Mouse (Mus musculus): ENCODE results near the gene Dag1.
"Not testable (repeated sequence)": the region's sequence is repeated elsewhere in the genome, so short reads cannot be mapped to it uniquely, and the experiment has no call there.

The Dag1 gene

DNA sequence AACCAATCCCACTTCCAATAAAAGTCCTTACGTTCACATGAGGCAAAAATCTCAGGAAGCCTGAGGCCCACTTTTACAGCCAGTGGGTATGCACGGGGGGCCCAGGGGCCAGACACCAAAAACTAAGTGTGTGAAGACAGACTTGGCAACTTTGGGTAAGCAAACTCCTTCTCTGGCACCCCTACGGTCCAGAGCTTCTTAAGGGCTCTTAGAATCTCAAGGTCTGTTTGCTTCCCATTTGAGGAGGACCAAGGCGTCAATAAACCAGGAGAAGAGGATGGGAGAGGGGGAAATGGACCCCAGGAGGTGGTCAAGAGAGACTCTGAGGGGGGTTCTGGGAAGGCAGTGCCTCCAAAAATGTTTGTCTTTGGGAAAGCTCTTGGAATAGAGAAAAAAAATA lies 9.7 kb upstream of the Dag1 start:
- DNase-seq (ENCODE audit: low spot score), result no peak

DNA sequence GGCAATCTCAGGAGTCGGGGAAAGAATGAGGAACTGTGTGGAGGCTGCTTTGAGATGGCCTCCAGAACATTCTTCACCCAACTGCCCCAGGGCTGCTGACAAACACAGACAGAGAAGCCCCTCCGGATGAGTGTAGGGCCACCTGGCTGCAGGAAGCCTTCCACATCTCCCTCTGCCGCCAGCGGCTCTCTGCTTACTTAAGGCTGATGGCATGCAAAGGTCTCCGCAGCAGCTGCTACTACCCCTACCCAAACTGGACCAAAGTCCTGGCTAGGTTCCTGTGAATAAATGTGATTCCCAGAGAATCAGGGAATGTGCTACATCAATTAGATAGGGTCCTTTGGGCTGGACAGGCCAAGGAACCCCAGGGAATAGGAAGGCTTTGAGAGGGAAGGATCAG lies 8.9 kb upstream of the Dag1 start:
- no peak for DNase-seq (ENCODE audit: low spot score)

DNA sequence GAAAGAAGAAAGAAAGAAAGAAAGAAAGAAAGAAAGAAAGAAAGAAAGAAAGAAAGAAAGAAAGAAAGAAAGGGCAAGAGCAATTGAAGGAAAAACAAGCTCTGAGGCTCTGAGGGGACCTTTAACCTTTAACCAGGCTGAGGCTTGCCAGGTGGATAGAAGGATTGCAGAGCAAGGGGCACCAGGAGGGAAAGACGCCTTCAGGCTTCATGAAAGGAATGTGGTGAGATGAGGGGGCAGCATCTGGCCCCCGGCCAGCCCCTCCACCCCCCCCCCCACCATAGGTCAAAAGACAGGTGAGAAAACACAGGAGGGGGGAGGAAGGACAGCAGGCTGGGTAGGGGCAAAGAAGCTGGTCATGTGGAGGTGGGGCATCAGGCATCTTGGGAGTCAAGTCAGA lies 8.2 kb upstream of the Dag1 start:
- no peak for DNase-seq (ENCODE audit: low spot score)

DNA sequence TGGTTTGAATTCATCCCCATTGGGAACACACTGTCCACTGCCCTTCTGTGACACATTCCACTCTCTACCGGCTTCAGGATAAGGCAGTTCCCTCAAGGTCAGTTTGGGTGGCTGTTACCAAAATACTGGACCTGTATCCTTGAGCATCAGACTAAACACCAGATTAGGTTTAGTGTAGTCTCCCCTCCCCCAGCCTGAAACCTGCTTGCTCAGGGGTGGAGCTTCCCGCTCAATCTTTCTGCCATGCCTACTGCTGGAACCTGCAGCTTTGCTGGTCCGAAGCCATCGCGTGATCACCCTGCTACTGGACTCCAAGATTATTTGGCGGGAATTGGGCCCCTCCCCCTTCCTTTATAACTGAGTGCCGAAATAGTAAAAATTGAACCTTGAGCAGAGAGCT lies 4.9 kb upstream of the Dag1 start:
- DNase-seq (ENCODE audit: low spot score), result not testable (repeated sequence)

DNA sequence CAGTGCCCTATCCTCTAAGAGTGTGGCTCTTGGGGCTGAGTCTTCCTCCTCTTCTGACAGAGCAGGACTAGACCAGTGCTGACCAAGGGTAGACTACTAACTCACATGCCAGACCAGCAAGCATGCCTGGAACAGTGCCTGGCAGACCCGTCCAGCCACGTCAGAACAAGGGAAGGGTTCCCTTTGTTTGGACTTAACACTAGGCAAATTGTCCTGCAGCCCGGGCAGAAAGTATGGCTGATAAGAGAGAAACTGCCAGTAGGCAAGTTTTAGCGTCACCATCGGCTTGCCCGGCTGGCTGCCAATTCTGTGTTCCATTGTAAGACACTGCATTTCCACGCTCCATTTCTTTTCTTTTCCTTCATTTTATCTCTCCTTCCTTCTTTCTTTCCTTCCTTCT lies 3.9 kb upstream of the Dag1 start:
- DNase-seq (ENCODE audit: low spot score), result no peak

DNA sequence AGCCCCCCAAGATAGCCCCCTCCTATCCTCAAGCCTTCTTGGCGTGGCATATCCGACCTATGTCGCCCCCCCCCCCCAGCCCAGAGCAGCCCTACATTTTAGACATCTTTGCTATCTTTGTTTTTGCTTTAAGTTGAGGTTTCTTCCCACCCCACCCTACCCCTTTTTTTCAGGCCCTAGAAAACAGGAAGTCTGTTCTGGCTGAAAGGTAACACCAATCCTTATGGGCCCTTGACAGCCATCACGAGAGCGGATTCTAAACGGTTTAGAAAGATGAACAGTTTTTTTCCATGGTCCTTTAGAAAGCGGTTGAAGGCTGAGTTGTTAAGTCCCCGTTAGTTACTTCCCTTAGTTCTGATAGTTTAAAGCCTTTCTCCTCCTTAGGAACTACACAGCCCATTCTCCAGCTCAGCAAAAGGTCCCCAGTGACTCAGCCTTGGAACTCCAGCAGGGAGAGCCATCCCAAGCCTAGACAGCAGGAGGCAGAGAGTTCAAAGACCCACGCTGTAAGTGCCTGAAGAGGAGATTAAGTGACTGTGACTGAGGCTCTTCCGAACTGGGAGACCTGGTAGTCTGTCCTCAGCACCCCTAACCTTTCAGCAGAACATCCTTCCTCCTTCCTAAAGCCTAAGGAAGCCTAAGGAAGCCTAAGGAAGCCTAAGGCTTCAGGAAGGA lies 2.6 kb upstream of the Dag1 start:
- peak; percentile 18 for DNase-seq (ENCODE audit: low spot score)

DNA sequence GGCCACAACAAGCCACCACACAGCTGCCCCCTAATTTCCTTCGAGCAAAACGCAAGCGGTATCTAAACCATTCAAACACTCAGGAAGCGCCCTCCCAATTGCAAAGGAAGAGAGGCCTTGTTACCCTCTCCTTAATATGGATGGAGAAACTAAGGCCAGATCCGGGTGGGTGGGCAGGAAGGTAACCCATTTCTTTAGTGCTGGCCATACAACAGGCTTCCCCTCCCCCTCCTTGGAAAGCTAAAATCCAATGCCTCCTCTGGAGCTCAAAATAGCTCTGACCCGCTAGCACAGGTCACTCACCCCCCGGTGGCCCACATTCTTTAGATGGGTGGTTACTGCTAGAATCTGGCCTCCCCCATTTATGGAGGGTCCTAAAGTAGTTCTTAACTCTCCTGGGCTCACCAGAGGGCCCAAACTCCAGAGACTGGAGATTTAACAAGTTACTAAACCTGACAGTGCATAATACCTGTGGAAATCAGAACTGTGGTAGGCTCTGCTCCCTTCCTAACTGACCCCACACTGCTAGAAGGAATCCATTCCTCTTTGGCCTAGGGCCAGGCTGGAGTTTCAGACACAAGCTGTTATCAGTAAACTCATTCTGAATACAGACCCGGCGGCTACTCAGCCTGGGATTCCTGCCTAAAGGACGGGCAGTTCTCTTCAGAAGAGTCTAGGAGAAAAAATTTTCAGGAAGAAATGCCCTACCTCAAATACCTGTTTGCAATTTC lies 598 bp upstream of the Dag1 start:
- DNase-seq (ENCODE audit: low spot score), result no peak

DNA sequence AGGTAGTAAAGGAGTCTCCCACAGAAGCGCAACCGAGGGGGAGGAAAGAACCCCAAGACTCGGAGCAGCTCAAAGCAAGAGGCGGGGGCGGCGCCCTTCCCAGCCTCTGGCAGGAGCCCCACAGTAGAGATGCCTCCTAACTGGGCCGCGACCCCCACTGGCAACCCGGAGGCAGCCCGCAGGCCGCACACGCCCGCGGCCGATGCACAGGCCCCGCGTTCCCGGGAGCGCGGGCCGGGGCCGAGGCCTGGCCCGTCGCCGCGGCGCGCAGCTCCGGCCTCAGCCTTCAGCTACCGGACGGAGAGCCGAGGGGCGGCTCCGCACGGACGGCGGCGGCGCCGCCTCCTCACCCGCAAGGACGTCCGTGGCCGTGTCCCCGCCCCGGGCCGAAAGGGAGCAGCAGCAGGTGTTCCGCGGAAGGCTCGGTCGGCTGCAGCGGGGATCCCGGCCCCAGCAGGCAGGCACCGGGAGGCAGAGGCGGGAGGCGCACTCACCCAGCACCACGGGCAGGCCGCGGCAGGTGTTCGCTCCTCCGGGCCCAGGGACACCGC lies 552 bp downstream of the Dag1 start:
- DNase-seq (ENCODE audit: low spot score), result no peak

DNA sequence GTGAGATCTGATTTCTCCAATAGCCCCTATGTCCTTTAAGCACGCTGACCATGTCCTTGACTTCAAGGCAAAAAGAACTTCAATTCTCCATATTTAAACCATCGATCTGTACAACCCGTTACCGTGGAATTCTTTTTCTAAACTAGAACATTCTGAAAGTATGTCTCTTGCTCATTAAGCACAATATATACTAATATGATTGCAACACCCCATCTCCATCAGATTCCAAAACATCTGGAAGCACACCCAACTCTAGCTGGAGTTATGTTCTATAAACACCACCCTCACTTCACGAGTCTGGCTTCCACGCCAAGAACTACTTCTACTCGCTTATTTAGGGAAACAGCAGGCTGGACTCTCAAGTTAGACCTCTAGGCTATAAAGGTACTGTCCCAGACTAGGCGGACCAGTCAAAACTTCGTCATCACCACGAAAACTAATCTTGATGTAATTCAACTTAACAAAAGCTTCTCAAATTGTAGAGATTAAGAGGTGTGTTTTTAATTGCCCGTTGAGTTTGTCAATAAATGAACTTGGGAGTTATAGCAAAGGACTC lies 1.2 kb downstream of the Dag1 start:
- DNase-seq (ENCODE audit: low spot score), result no peak

DNA sequence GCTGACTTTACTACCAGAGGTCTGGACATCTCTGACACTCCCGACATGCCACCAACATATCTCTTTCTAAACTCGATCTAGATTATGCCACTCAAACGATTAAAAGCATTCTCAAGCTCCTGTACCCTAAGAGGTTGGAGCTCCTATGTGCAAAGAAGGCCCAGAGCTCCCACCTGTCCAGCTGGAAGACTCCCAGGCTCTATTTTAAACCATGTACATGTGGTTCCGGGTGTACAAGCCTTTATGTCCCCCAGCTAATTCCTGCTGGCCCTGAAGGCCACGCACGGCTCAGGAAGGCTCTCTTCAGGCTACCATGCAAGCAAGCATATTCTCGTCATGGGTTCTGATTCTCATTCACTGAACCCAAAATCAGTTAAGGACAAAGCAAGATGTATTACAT lies 1.9 kb downstream of the Dag1 start:
- DNase-seq (ENCODE audit: low spot score), result no peak

DNA sequence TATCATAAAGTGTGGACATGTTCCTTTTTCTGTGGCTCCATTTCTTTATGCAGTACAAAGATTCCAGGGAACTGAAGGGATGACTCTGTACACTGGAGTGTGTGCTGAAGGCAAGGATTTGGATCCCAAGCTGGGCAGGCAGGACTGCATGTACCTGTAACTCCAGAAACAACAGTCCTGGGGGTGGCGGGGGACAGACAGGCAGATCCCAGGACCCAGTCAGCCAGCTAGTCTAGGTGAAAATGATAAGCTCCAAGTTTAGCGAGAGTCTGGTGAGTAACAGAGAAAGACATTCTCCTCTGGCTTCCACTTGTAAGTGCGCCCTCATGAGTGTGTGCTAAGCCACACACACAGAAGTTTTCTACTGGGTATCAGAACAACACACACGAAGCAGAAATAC lies 3.2 kb downstream of the Dag1 start:
- no peak for DNase-seq (ENCODE audit: low spot score)

DNA sequence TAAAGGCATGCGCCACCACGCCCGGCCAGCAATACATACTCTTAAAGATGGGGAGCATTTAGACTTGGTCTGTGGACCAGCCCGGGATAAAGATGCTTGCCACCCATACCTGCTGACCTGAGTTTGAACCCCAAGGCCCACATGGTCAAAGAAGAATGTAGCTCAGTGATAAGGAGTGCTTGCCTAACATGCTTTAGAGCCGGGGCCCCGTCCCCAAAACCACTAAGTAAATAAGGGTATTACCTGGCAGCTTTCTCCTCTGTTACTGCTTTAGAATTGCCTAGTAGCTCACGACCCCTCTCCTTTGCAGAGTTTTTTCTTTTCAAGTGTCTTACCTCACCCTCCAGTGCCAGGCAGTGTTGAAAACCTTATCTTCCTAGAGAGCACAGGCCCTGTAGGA lies 11.0 kb downstream of the Dag1 start:
- DNase-seq (ENCODE audit: low spot score), result no peak

DNA sequence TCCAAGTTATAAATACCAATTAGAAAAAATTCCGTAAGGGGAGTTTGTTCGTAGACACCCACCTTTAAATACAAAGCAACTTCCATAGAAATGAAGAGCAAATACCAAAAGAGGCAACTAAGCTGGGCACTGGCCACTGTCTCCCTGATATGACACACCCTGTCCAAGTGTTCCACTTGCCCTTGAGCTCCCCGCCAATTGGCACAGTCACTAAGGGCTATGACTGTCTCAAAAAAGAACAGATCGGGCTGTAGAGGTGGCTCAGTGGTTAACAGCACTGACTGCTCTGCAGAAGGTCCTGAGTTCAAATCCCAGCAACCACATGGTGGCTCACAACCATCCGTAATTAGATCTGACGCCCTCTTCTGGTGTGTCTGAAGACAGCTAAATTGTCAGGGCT lies 11.9 kb downstream of the Dag1 start:
- no peak for DNase-seq (ENCODE audit: low spot score)

DNA sequence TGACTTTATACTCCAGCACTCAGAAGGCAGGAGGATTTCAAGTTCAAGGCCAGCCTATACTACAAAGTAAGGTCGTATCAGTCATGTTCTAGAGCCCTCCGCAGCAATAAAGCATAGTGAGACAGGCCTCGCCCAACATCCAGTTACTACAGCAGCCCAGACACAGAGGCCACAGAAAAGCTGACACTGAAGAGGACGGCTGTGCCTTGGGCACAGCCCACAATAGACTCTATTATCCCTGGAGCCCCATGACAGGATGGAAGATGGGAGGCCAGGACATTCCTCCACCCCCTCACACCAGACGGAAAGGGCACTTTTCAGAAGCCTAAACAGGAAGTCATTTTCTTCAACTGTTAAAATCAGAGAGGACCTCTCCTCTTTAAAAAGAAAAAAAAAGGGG lies 14.8 kb downstream of the Dag1 start:
- DNase-seq (ENCODE audit: low spot score), result no peak

DNA sequence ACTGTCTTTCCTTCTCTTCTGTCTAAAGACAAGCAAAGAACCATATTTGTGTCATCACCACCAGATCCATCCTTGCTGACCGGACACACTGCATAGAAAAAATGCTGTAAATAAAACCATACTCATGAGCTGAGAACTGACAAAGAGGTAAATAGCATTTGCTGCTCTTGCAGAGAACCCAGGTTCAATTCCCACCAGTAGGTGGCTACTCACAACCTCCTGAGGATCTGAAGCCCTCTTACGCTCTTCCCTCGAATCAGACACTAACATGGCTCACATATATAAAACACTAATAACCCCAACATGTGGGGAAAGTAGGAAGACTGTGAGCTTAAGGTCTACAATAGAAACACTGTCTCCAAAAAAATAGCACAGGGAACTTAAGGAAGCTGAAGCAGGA lies 18.8 kb downstream of the Dag1 start:
- no peak for DNase-seq (ENCODE audit: low spot score)

DNA sequence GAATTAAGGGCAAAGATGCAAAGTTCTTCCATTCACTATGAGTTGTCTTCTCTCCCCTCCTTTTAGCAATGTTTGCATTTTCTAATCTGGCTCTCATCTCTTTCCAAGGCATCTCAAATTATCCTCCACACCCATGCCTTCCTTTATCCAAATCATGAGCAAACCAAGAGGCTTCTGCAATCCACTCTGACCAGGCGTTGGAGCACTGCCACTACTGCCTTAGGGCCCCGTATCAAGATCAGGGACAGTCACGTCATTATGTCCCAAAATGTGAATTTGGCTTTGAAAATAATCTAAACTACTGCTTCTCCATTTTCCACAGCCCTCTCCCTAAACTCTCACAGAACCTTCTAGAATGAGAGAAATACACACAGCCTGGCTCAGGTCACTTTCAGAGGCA lies 19.2 kb downstream of the Dag1 start:
- DNase-seq (ENCODE audit: low spot score), result no peak

DNA sequence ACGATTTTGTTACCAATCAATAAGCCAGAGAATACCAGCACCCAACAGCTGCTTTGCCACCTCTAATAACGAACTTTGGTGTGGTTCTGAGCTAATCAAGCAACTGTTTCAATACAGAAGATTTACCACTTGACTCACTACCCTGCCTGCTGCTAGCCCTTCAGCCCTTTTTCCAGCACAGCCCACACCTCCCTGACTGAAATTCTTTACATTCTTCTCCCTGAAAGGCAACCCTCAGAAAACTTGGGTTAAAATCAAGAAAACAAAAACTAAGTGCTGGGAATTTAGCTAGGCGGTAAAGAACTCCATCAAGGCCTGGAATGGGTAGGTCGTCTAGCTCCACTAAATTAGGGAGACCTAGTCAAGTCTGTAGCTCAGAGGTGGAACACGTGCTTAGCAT lies 23.8 kb downstream of the Dag1 start:
- no peak for DNase-seq (ENCODE audit: low spot score)

DNA sequence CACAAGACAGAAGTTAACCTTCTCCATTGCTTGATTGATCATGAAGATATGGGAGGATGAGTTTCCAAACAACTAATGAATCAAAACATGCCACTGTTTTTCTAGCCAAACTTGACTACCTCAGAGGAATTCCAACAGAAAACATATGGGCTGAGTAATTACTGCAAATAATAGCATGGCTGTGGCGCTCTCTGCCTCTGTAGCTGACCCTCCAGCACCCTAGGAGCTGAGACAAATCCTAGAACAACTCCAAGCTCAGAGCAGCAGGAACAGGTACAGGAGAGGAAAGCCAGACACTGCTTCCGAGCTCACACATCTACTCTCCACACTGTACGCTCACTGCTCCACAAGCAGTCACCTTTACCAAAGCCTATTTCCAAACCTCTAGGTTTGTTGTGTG lies 24.9 kb downstream of the Dag1 start:
- no peak for DNase-seq (ENCODE audit: low spot score)

DNA sequence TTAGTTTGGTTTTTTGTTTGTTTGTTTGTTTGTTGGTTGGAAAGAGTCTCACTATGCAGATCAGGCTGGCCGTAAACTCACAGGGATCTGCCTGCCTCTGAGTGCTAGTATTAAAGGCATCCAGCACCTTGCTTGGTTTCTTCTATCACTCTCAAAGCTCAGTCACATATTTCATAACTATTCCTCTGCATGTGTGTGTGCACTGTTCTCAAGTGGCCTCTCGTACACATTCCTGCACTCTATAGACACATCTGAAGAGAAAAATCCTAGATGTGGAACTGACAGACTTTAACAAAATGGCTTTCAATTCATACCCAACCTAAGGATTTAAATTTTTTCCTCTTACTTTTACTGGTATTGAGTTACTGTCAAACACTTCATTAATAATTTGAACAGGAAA lies 25.4 kb downstream of the Dag1 start:
- DNase-seq (ENCODE audit: low spot score), result no peak

DNA sequence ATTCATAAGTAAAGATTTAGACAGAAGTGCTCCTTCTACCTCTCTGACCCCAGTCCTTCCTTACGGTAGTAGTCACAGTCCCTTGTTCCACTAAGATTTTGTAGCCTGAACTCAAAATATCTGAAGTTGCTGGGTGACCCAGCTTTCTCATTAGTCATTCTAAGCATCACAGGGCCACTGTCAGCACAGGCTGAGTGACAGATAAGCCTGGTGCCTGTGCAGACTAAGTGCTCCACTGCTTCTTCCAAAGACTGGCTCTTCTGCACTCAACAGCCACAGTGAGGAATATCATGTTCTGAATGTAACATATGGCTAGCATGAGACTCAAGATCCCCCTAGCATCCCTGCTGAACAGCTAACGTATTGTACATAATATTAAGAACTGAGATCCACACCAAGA lies 29.1 kb downstream of the Dag1 start:
- DNase-seq (ENCODE audit: low spot score), result no peak

DNA sequence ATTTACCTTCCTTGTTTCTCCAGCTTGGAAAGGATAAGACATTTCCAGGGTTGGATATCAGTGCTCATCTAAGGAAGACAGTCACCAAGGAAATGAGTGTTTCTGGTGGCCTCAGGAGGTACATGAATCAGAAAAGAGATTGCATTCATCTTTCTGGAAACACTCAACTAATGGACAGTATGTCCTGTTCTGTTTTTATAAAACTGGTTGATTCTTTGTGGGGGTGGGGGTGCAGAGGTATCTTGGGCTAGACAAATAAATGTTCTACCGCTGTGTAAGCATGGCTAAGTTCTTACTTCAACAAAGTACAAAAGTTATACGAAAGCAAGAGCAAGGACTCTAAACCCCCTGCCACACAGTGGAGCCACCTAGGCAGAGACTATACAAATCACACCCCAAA lies 30.9 kb downstream of the Dag1 start:
- no peak for DNase-seq (ENCODE audit: low spot score)

DNA sequence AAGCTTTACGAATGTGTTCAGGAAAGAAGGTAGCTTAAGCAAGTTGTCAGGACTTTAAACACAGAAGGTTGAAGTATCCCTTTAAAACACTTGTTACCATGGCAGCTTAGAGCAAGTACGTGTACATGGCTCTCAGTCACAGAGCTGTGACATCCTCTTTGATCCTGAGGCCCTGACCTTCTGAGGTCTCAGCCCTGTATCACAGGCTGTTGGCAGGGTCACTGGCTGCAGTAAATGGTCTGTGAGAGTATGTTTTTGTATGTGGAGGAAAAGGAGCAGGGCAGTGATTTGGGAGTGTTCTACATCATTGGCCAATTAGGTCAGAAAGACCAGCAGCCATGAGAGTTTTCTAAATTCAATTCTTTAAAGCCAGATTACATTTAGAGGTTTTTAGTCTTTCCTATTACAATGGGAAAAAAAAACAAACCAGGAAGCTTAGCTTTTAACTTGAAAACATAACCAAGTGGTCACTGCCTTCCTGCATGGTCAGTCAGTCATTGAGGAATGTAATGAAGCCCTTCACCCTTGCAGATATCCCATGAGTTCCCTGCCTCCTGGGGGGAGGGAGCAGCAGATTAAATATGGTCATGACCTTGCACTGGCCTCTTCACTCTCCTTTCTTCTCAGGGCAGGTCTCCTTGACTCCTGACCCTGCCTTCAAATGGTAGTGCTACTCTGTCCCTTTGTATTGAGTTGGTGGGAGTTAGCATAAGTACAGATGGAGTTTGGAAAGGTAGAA lies 35.7 kb downstream of the Dag1 start:
- no peak for DNase-seq (ENCODE audit: low spot score)

DNA sequence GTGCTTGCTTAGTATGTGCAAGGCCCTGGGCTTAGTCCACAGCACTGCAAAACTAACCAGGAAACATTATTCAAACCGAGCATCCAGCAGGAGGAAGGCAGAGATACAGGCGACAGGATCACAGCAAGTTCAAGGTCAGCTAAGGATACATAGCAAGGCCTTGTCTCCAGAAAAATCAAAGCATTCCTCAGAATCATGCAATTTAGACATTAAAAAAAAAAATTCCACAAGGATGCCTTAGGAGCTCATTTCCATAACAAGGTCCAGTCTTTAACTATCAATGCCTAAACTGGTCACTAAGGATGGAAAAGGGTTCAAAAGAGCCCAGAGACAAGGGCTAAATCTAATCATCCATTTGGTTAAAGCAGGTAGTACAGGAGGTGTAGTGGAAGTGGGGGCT lies 38.6 kb downstream of the Dag1 start:
- DNase-seq (ENCODE audit: low spot score), result no peak
